Mouse (Mus musculus) spleen, postnatal 4 days (tissue): ENCODE results near the gene 1700034J05Rik.

ENCODE experiments used
- DNase-seq, 2 experiments: peaks; one replicate each; pipeline ENCODE4 v3.0.0; 2022; ENCODE audit warnings: low spot score in 2 of 2

The 1700034J05Rik gene

DNA sequence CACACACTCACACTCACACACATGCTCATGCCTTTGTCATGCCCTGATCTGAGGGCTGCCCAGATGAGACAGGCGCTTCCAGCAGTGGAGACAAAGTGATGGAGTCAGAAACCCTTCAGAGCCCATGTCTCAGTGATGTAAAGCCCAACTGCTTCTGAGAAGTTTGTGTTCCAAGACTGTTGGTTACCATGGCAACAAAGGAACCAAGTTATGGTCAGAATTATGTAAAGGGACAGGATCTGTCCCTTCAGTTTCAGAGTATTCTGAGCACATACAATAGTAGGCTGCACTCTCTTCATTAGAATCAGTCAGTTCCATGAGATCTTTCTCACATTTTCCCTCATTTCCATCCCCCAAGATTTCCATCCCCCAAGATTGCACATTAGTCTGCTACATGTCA is at the start of gene 1700034J05Rik:
TSS of gene 1700034J05Rik (minus strand) at position 165 of the 400 bp plus-strand sequence.
- DNase-seq: no peak

GRCm38 (mm10) chr6:146999755-147000154 is 45.5 kb upstream of the 1700034J05Rik start:
- no peak for DNase-seq

DNA sequence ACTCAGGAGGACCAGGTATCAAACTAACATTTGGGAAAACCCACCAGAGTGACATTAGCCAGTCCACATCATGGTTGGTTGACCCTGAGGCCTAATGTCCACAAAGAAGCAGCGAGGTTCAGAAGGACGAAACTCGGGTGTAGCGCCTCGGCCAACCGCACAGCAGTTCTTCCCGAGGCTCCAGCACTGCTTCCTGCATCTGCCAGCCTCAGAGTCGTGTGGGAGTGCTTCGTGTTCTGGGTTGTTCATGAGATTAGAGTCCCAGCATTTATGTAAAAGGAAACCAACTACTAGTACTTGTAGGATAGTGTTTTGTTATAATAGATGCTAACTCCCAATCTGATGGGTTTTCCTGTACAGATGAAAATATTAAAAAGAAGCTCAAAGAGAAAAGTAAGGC is 45.1 kb upstream of the 1700034J05Rik start:
- no peak for DNase-seq

DNA sequence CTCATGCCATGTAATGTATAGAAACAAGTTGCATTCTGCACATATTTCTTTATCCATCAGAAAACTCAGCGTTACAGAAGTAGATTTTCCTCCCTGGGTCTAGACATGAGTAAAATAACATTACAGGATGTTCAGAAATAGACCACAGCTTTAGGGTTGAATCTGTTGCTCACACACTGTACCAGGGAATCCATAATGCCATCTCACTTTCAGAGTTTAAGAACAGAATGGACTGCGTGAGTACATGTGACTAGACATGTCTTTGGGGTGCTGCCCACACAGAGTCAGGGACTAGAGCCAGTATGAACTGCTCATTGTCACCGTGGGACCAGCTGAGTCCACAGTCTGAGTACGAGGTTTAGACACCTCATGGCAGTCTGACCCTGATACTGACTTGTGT is 44.5 kb upstream of the 1700034J05Rik start:
- DNase-seq: no peak

DNA sequence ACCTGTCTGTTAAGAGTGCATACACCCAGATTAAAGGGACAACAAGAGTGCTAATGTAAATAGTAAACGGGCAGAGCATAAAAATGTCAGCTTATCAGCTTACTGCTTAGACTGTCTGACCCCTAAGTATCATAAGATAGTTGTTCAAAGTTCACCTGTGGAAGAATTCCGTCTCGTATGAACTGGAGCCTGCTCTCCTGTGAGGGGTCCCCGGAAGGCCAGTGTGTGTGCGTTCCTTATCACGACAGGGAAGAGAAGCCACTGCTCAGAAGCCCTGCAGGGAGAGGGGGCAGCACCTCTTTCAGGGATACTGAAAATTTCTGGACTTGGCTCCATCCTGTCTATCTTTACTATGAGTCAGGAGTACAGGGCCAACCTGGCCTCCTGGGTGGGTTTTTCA is 42.8 kb upstream of the 1700034J05Rik start:
- DNase-seq: no peak

DNA sequence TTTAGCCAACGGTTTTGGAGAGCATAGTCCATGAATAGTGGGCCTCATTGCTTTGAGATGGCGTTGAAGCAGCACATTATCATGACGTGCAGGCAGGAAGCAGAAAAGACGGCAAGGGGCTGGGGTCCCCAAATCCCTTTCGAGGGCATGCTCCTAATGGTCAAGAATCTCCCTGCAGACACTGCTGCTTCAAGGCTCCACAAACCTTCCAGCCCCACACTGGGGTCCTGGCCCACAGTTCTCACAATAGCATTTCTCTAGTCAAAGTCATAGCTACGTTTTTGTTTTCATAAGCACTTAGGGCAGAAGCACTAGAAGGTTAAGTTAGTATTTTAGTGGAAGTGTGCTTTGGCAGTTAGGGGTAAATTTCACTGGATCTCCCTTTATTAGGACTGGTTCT is 41.7 kb upstream of the 1700034J05Rik start:
- no peak for DNase-seq

GRCm38 (mm10) chr6:146995391-146995790 is 41.2 kb upstream of the 1700034J05Rik start:
- DNase-seq: no peak

- peak; percentile 21 to 69 for DNase-seq
These were observed 40.0 kb upstream of the 1700034J05Rik start for GRCm38 (mm10) chr6:146994236-146994635.

GRCm38 (mm10) chr6:146984569-146984968 is 30.3 kb upstream of the 1700034J05Rik start:
- DNase-seq: no peak

- no peak for DNase-seq
These were observed 27.1 kb upstream of the 1700034J05Rik start for GRCm38 (mm10) chr6:146981249-146981835.

DNA sequence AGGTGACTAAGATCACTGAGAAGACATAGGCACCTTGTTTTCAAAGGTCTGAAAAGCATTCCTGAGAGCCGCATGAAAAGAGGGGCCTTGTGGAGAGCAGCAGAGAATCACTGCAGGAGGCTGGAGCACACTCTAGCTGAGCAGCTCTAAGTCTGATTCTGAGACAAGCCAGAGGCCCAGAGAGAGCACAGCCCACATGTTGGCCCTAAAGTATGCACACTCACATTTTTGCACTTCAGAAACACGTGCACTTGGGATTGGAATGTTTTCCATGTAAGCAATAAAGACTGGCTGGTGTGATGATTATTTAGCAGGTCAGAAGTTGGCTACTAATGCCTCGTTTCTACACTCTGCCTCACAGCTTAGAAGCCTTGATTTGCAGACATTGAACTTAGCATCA is 25.7 kb upstream of the 1700034J05Rik start:
- DNase-seq: no peak

- DNase-seq: no peak
These were observed 25.0 kb upstream of the 1700034J05Rik start for GRCm38 (mm10) chr6:146979115-146979744.

GRCm38 (mm10) chr6:146978691-146979114 is 24.5 kb upstream of the 1700034J05Rik start:
- no peak for DNase-seq

GRCm38 (mm10) chr6:146976446-146976845 is 22.2 kb upstream of the 1700034J05Rik start:
- no peak for DNase-seq

GRCm38 (mm10) chr6:146973830-146974229 is 19.6 kb upstream of the 1700034J05Rik start:
- no peak for DNase-seq

- DNase-seq: no peak
These were observed 19.2 kb upstream of the 1700034J05Rik start for GRCm38 (mm10) chr6:146973406-146973805.

DNA sequence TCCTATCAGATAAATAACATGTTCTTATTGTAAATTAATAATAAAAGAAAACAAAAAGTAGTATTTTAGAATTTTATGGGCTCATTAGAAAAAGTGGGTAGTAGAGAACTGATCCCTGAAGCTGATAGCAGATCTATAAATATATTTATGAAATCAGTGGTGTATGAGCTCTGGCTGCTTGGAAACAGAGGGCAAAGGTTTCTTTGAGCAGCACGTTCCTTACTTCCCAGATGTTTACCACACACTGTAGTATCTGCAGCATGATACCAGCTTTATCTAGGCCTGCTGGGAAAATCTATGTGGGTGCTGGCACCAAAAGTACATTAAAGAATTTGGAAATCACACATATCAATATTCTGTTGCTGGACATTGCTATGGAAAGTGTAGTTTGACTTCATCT is 18.5 kb upstream of the 1700034J05Rik start:
- DNase-seq: no peak

- DNase-seq: no peak
These were observed 17.8 kb upstream of the 1700034J05Rik start for GRCm38 (mm10) chr6:146972009-146972408.

DNA sequence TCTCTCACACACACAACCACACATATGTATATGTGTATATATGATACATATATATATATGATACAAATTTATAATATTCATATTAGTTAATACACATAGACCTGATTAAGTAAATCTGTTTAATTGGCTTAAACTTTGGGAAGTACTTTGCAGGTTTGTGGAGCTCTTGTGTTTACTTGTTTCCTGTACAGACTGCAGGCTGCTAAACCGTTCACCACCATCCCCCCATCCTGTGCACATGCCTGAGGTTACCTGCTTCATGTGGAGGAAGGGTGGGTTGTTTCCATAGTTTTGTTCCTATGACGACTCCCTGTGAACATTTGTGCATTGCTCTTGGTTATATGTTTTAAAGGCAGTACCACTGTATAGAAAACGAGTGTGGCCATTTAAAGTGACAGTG is 17.1 kb upstream of the 1700034J05Rik start:
- no peak for DNase-seq

DNA sequence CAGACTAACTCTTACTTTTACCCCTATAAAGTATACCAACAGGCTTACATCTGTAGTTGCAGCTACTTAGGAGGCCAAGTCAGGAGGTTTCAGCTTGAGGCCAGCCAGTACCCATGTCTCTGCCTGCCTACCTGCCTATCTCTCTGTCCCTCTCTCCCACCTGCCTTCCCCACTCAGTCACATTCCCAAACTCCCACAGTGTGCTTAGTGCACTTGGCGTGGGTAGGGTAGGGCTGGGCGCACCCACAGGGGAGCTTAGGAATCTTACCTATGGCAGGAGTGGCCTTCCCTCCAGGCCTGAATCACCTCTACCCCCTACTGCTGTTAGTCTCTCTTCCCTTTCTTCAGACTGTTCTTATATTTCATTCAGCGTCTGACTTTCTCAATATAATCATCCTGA is 16.6 kb upstream of the 1700034J05Rik start:
- no peak for DNase-seq

- no peak for DNase-seq
These were observed 13.6 kb upstream of the 1700034J05Rik start for GRCm38 (mm10) chr6:146967836-146968235.

DNA sequence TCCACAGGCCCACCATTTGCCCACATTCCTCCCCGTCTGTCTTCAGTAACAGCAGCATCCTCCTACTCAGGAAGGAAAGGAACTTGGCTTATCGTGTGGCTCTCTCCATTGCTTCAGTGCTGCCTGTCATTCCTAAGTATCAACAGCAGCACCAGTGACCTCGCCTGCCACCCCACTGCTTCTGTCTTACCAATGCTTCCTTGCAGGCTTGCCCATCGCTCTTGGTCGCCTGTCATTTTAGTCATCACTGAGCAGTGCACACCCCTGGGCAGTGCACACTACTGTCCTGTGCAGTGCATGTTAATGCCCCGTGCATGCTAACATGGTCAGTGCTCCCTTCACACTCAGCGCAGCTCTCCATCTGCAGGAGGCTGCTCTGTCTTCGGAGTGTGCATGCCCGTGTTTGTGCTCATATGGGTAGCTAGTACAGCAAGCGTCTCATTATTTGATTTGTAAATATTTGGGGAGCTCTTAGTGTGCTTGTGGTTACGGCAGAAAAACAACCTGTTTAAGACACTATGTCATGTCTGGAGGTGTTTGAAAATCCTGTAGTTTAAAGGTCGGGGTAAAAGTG is 12.3 kb upstream of the 1700034J05Rik start:
- DNase-seq: no peak

DNA sequence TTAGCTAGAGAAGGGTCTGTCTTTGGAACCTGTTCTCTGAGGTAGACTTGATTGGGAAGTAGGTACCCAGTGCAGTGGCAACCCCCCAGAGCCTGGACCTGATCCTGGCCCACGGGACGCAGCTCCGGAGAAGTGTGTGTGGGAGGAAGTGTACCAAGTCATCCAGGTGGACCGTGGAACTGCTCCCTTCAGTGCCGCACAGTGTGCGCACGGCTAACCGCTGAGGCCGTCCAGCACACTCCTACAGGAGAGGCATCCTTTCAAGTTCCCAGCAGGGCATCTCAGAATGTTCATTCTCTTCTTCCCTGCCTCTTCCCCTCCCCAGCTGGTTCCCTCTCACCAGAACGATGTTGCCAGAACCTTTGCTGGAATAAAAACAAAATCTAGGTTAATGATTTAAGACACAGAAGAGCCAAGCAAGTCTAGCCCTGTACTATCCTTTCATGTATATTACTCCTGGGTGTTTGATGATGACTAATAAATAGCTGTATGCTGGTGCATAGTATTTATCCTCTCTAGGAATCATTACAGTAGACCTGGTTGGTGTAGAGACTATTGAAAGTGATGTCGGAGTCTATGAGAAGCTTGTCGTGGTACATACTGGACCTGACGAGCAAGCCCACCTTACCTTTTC is 11.0 kb upstream of the 1700034J05Rik start:
- DNase-seq: no peak
